Mouse (Mus musculus): ENCODE results near the gene Tap1. TPM values are rescaled to one million over a fixed set of nuclear protein-coding genes. Genes with fewer than 3 reads are reported as not detected.

Gene Tap1
- total RNA-seq, 4 experiments from 2014 or later = 3.0 to 8.6 (median 4.6) TPM

DNA sequence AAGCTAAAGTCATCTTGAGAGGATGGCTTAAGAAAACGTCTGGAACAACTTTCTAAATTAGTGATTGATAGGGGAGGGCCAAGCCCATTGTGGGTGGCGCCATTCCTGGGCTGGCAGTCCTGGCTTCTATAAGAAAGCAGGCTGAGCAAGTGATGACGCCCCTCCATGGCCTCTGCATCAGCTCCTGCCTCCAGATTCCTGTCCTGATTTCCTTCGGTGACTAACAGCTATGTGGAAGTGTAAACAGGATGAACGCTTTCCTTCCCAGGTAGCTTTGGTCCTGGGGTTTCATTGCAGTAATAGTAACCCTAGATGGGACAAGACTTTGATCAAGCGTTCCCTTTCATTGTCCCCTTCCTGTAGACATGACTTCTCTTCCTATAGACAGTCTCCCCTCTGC is 8.3 kb upstream of the Tap1 start:
- no peak for DNase-seq (ENCODE audit: low spot score in 2 of 2)

DNA sequence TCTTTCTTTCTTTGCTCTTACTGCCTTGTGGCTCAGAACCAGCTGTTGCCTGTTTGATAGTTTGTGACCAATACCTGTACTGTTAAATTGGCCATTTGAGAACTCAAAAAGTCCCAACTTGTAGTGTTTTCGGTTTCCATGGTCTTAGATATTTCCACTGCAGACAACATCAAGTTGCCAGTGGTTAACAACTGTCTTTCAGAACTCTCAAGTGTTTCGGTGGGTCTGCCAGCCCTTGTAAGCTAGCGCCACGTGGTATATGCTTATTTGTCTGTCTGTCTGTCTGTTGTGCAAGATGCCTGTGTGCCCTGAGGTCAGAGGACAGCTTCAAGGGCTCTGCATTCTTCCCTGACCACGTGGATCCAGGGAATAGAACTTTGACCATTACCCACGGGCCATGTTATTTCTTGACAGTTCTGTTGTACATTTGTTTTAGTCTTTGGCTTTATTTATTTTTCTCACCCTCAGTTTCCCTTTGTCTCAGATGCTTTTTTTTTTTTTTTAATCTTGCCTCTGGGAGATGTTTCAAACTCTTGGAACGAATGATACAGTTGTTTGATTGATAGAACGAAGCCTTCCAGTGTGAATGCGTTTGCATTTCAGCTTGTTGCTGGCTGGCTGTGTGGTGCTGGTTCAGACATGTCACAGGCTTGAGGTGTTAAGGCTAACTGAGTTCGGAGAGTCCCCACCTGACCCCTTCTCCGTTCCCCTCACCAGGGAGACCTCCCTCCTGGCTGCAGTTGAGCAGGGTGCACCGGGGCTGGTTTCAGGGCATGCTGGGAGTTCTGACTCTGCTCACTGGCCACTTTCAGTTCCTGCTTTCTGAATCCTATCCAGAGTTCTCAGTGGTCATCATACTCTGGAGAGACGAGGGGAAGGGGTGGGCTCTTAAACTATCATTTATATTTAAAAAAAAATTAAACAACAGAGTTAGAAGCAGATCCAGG is 7.2 kb upstream of the Tap1 start:
- no peak for DNase-seq (ENCODE audit: low spot score in 2 of 2)

DNA sequence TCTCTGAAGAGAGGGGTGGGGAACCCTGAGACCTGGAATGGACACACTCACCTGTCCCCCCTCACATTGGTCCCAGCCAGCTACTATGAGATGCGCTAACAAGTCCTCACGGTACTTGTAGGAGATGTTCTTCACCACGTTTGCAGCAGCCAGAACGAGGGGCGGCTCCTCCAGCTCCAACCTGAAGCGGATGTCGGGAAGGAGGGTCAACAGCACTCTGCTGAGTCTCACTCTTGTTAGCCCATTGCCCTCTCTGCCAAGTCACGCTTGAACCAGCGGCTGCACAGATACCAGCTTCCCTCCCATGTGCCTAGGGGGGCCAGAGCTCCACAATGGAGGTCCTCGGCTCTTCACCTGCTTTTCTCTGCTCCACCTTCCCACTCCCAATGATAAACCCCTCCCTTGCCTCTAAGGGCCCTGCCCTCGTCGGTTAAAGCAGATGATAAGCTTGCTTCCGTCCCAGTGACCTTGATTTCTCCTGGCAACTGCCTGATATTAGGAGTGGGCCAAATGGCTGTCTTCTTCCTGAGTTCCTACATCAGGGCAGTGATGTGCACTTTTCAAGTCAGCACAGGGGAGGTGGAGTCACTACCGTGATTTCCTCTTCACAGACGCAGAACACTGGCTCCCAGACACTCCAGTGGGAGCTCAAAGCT is 3.7 kb upstream of the Tap1 start:
- no peak for DNase-seq (ENCODE audit: low spot score in 2 of 2)

DNA sequence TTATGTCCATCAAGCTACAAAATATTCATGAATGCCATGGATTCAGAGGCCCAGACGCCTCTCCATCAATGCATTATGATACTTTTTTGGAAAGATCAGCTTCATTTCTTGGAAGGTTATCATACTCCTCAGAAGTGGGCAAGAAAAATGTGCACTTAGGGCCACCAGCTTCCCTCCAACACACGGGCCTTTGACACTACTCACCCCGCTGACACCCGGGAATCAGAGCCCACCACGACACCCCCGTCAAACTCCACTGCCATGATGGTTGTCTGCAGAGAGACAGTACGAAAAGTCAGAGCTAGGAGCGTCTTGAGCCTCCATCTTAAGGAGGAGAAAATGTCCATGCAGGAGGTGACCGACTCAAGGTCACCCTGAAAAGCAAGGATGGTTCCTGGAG is 1.8 kb upstream of the Tap1 start:
- DNase-seq (ENCODE audit: low spot score in 2 of 2) = no peak

DNA sequence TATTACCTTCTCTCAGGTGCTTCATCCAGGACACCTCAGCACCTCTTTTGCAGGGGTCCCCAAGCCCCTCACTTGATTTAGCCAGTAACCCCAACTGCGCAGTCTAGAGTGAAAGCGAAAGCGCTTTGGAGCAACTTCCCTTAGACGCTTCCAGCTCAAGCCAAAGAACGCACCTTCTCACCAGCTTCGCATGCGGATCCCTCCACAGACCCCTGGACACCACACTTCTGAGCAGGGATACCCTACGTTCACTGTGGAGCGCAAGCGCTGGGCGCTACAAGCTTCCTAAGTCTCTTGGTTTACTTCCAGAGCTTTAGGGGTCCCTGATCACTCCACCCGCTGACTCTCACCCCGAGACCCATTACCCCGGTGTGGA is 480 bp upstream of the Tap1 start:
- DNase-seq (ENCODE audit: low spot score in 2 of 2) = no peak

- no peak for DNase-seq (ENCODE audit: low spot score in 2 of 2)
These were observed 657 bp downstream of the Tap1 start for GRCm38 (mm10) chr17:34188010-34188409.

DNA sequence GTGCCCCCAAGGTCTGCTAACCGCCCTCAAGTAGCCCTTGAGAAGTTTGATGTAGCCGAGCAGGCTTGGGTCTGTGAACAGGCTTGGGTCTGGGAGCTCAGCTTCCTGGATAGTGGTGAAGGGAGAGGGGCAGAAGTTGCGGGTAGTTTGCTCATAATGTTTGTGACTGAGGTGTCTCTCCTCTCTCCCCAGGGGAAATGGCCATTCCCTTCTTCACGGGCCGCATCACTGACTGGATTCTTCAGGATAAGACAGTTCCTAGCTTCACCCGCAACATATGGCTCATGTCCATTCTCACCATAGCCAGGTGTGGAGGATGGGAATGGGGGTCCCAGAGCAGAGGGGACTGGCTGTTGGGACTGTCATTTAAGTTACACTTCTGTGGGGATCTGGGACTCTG is 1.6 kb downstream of the Tap1 start:
- no peak for DNase-seq (ENCODE audit: low spot score in 2 of 2)

GRCm38 (mm10) chr17:34192852-34193251 is 5.5 kb downstream of the Tap1 start:
- no peak for DNase-seq (ENCODE audit: low spot score in 2 of 2)

GRCm38 (mm10) chr17:34193468-34193867 is 6.1 kb downstream of the Tap1 start:
- DNase-seq (ENCODE audit: low spot score in 2 of 2) = no peak

DNA sequence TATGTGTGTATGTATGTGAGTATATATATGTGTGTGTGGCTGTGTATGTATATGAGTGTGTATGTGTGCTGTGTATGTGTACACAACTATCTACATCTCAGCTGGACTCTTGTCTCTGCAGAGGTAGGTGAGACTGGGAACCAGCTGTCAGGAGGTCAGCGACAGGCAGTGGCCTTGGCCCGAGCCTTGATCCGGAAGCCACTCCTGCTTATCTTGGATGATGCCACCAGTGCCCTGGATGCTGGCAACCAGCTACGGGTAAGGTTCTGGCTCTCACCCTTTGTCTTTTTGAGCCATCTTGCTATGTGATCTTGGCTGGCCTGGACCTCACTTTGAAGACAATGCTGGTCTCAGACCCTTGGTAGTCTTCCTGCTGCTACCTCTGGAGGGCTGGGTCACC is 7.4 kb downstream of the Tap1 start:
- DNase-seq (ENCODE audit: low spot score in 2 of 2) = no peak

DNA sequence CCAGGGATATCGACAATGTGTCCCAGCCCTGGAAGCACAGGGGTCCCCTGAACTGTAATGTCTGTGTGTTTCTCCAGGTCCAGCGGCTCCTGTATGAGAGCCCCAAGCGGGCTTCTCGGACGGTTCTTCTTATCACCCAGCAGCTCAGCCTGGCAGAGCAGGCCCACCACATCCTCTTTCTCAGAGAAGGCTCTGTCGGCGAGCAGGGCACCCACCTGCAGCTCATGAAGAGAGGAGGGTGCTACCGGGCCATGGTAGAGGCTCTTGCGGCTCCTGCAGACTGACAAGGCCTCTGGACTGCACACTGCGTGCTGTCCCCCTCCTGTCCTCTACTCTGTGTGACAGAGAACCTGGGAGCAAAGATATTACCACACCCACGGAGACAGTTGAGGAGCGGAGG is 9.1 kb downstream of the Tap1 start:
- no peak for DNase-seq (ENCODE audit: low spot score in 2 of 2)

DNA sequence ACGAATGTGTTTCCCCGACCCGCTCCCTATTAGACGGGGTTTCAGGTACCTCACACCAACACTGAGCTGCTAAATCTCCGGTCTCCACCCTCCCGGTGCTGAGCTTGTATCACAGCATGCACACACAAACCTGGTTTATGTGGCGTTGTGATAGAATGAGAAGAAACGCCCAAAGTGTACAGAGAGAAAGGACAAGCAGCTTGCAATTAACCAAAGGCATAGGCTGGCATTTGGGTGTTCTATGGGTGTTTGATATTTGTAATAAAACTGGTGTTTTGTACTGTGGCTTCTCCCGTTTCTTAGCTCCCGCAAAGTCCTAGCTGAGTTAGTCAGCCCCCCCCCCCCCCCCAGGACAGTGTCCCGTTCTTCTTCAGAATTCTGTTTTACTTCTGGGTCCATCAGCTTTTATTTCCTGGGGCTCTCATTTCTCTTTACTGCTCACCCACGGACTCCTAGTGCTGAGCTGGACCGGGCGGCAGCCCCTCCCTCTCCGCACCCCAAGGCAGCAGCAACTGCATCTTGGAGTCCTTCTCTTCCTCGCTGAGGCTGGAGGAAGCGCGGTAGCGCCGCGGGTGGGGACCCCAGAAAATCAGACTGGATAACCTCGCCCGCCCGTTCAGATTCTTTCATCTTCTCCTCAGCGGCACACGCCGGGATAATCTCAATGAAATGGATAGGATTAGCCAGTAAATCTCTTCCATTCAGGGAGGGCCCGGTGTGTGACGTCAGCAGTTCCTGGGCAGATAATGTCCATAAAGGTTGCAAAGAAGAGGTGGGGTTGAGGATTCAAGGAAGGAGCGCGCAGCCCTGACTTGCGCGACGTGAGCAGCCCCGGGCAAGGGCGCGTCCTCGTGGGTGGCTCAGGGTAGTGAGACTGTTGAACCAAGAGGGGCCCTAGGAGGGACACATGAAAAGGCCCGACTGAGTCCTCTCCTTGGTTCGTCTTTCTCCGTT is 9.9 kb downstream of the Tap1 start, which contains the start of gene Psmb8:
Psmb8 (plus strand) TSS at position 781 of the 954 bp plus-strand sequence.
- DNase-seq (ENCODE audit: low spot score in 2 of 2) = peak; percentile 63 to 85

GRCm38 (mm10) chr17:34197904-34198520 is 10.7 kb downstream of the Tap1 start:
- no peak for DNase-seq (ENCODE audit: low spot score in 2 of 2)

DNA sequence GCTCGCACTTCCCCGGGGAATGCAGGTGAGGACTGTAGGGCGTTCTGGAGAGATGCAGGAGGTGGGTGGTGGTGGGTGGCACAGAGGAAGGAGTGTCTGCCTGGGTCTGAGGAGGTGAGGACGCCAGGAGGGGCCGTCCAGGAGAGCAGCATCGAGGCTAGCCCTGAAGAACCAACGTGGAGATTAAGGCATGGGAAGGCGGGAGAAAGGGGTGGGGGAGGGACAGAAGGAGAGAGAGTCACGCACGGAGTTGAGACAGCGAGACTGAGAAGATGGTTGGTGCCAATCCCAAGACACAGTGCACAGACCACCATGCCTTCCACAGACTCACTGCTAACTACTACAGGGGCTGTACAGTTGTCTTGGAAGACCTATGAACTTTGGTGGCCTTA is 11.2 kb downstream of the Tap1 start:
- DNase-seq (ENCODE audit: low spot score in 2 of 2) = no peak

DNA sequence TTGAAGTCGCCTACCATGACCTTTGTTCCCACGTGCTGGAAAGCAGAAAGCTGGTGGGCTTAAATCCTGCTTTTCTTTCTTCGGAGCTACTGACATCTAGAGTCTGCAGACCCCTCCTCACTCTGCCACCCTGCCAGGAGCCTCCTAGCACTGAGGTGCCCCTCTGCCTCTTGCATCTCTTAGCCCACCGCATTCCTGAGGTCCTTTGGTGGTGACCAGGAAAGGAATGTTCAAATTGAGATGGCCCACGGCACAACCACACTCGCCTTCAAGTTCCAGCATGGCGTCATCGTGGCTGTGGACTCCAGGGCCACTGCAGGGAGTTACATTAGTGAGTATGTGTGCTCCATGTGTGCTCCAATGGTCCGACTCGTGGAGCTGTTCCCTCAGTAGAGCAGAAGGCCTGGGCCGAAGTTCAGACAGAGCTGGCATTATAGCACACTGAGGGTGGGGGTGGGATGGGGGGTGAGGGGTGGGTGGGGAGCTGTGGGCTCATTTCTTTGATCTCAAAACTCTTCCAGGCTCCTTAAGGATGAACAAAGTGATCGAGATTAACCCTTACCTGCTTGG is 11.8 kb downstream of the Tap1 start:
- DNase-seq (ENCODE audit: low spot score in 2 of 2) = no peak

GRCm38 (mm10) chr17:34200047-34200446 is 12.7 kb downstream of the Tap1 start:
- no peak for DNase-seq (ENCODE audit: low spot score in 2 of 2)

DNA sequence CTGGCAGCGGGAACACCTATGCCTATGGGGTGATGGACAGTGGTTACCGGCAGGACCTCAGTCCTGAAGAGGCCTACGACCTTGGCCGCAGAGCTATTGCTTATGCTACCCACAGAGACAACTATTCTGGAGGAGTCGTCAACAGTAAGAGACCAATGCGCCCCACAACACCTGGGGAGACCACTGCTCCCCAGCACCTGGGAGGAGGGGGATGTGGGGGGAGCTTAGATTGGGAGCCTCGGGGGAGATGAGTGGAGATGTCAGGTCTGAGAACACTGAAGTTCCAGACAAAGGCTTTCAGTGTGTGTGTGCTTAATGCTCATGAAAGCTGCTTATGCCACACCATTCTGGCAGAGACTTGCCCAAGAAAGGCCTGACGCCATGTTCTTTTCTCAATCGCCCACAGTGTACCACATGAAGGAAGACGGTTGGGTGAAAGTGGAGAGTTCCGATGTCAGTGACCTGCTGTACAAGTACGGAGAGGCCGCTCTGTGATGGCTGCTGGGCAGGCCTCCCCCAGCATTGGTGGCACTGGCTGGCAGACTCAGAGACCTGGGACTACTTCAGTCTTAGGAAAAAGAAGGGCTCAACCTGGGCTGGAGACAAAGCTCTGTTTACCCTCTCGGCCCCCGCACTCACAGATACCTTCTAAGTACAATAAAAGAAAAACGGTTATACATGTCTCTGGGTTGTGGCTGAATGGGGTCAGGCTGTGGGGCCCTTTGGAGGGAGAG is 13.6 kb downstream of the Tap1 start:
- DNase-seq (ENCODE audit: low spot score in 2 of 2) = no peak

- no peak for DNase-seq (ENCODE audit: low spot score in 2 of 2)
These were observed 14.2 kb downstream of the Tap1 start for GRCm38 (mm10) chr17:34201506-34202055.

- no peak for DNase-seq (ENCODE audit: low spot score in 2 of 2)
These were observed 15.5 kb downstream of the Tap1 start for GRCm38 (mm10) chr17:34202760-34203442.
